Mouse (Mus musculus): ENCODE measurements around the gene Hdac6. TPM values are rescaled to one million over a fixed set of nuclear protein-coding genes. Genes with fewer than 3 reads are reported as not detected.

Gene Hdac6
- 39.6 and 52.8 TPM in 2 replicates for polyA plus RNA-seq (2016; fragmentation: Nextera tagmentation; extraction: Ambion mirVana)

DNA sequence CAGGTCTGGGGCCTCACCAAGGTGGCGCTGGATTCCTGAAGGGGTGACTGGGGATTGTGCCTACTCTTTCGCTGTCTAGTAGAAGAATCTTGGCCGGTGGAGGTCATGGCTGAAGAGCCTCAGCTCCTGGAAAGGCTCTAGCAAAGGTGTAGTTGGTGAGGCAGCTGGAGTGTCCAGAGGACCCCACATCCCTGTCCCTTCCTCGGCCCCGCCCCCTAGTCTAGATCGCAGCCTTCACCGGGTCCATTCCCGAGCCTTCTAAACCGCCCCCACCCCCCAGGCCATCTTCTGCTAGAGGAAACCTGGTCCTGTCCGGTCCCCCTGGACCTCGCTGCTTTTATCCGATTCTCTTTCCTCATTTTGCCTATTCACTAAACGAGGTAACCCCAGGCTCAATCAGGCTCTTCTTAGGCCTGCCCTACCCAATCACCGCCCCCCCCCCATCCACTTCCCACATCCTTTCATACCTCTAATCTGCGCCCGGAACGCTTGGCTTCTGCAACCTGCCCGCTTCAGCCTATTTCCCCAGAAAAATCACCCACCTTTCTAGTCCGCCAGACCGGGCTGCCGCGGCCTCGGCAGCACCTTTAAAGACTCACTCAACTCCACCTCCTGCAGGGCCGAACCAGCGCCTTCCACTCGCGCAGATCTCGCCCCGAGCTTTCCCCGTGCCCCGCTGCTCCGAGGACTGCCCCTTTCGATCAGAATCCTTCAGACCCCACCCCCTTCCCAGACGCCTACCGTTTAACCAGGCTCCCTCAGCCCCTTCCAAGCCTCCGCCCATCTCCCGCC lies at the start of gene Hdac6:
Gene Hdac6 (minus strand): TSS at position 782 of the 792 bp plus-strand sequence.
- H3K27me3 ChIP-seq (ENCODE audit: low read depth, poor library complexity, severe bottlenecking): no peaks in the 10 kb centered on the region
- H3K36me3 ChIP-seq: 0 out of 2 replicates have a peak, but pooled peaks cover 4% of the 10 kb centered on the region
- peak within 1 kb of the TSS; percentile 85 for H3K27ac ChIP-seq
- 17% methylated on average over 36 of the region's 37 CpGs for WGBS
- DNase-seq (ENCODE audit: low spot score): peak; percentile 46
- H3K9me3 ChIP-seq (replicated peaks): no peaks in the 10 kb centered on the region
- no peaks in the 10 kb centered on the region for H3K4me1 ChIP-seq
- H3K4me3 ChIP-seq: peak within 1 kb of the TSS; percentile 57

- DNase-seq (ENCODE audit: low spot score): no peak
- no peaks in the 10 kb centered on the region for H3K27me3 ChIP-seq (ENCODE audit: low read depth, poor library complexity, severe bottlenecking)
- 69% methylated on average over 10 of the region's 10 CpGs for WGBS
Measured at GRCm38 (mm10) chrX:7993068-7993735, 45.5 kb upstream of the Hdac6 start.

DNA sequence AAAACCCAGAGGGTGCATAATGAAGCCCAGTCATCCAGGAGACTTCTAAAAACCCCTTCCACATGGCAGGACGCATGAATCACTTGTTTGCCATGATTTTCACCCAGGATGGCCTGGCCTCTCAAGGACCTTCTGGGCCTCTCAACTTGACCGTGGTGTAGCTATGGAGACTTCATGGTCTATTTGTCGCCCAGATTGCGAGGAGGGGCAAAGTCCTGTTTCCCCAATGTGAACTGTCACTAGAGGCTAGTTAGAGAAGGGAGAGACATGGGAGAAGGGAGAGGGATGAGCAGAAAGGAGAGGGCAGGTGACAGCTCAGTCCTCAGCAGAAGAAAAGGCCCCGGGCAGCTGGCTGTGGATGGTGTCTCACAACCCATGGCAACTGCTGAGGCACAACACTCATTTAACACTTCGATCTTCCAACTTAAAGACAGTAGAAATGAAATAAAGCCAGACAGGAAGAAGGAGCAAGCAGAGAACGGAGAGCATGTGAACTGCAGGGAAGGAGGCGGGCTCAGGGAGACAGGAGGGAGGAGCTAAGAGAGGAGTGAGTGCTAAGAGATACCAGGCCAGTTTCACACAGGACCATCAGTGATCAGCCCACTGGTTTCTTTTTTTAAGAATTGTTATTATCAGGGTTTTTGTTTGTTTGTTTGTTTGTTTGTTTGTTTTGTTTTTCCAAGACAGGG lies 44.8 kb upstream of the Hdac6 start:
- Histone ChIP-seq H3K9me3 (replicated peaks) (no peaks in the 10 kb centered on the region), H3K27me3 (ENCODE audit: low read depth, poor library complexity, severe bottlenecking) (no peaks in the 10 kb centered on the region), H3K36me3 (no peaks in the 10 kb centered on the region), H3K4me3 (no peak overlapping the region), H3K27ac (no peak overlapping the region), H3K4me1 (no peaks in the 10 kb centered on the region)
- DNase-seq (ENCODE audit: low spot score): no peak
- WGBS: 62% methylated on average over 8 of the region's 8 CpGs

More at GRCm38 (mm10) chrX:7993068-7993735, 45.5 kb upstream of the Hdac6 start:
- Histone ChIP-seq H3K9me3 (replicated peaks) (no peaks in the 10 kb centered on the region), H3K27ac (no peak overlapping the region), H3K36me3 (no peaks in the 10 kb centered on the region), H3K4me3 (no peak overlapping the region), H3K4me1 (no peaks in the 10 kb centered on the region)

GRCm38 (mm10) chrX:7981368-7981767 lies 33.7 kb upstream of the Hdac6 start:
- Histone ChIP-seq H3K9me3 (replicated peaks) (no peaks in the 10 kb centered on the region), H3K27ac (no peak overlapping the region), H3K36me3 (no peaks in the 10 kb centered on the region), H3K4me3 (no peak overlapping the region), H3K27me3 (ENCODE audit: low read depth, poor library complexity, severe bottlenecking) (no peaks in the 10 kb centered on the region), H3K4me1 (no peaks in the 10 kb centered on the region)
- no peak for DNase-seq (ENCODE audit: low spot score)
- WGBS: 90% methylated on average over 7 of the region's 7 CpGs

GRCm38 (mm10) chrX:7977892-7978291 lies 30.2 kb upstream of the Hdac6 start, which contains the start of gene Gata1:
Gata1 (minus strand) TSS chrX:7978071.
- 92% methylated on average over 11 of the region's 11 CpGs for whole genome bisulfite sequencing

DNA sequence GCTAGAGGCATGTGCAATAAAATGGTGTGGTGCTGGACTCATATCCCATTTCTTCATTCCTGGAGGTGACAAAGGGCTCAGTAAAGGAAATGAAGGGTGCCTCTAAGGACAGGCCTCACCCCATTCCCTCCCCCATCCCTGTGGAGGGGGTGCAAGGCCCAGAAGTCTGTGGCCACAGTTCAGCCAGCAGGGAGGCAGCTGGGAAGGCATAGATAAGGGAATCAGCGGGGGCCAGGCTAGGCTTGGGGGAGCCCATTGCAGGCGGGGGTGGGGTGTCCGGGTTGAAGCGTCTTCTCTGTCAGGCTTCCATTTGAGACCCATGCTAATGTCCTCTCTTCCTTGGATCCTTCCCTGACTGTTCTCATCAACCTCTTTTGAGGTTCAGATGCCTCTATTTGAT lies 23.6 kb upstream of the Hdac6 start:
- WGBS: 63% methylated on average over 4 of the region's 4 CpGs
- H3K4me1 ChIP-seq: no peaks in the 10 kb centered on the region
- H3K36me3 ChIP-seq: no peaks in the 10 kb centered on the region
- no peaks in the 10 kb centered on the region for H3K9me3 ChIP-seq (replicated peaks)
- no peaks in the 10 kb centered on the region for H3K27me3 ChIP-seq (ENCODE audit: low read depth, poor library complexity, severe bottlenecking)
- DNase-seq (ENCODE audit: low spot score): no peak
- no peak overlapping the region for H3K4me3 ChIP-seq
- no peak overlapping the region for H3K27ac ChIP-seq

More at GRCm38 (mm10) chrX:7977892-7978291, 30.2 kb upstream of the Hdac6 start, which contains the start of gene Gata1:
- H3K9me3 ChIP-seq (replicated peaks): no peaks in the 10 kb centered on the region
- no peak for DNase-seq (ENCODE audit: low spot score)
- no peaks in the 10 kb centered on the region for H3K36me3 ChIP-seq
- no peak within 1 kb of the TSS for H3K27ac ChIP-seq
- no peak within 1 kb of the TSS for H3K4me3 ChIP-seq
- no peaks in the 10 kb centered on the region for H3K4me1 ChIP-seq
- no peaks in the 10 kb centered on the region for H3K27me3 ChIP-seq (ENCODE audit: low read depth, poor library complexity, severe bottlenecking)

DNA sequence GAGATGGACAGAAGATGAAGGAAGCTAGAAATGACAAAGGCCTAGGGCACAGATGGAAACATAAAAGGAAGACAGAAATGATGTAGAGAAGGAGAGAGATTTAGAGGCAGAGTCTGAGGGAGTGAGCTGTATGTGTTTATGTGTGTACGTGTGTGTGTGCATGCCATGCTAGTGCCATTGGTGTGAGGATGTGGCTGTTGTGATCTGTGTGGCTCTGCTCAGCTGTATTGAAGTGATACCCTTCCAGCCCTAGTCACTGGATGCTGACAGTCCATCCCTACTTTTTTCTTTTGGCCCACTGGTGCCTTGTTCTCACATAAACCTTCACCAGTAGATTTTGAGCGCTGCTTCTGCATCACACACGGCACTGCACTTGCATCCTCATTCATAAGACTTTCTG lies 21.2 kb upstream of the Hdac6 start:
- Histone ChIP-seq H3K9me3 (replicated peaks) (no peaks in the 10 kb centered on the region), H3K4me3 (no peak overlapping the region), H3K27me3 (ENCODE audit: low read depth, poor library complexity, severe bottlenecking) (no peaks in the 10 kb centered on the region), H3K4me1 (no peaks in the 10 kb centered on the region), H3K36me3 (no peaks in the 10 kb centered on the region), H3K27ac (no peak overlapping the region)
- WGBS: 87% methylated on average over 3 of the region's 3 CpGs
- DNase-seq (ENCODE audit: low spot score): no peak

GRCm38 (mm10) chrX:7968226-7968625 lies 20.5 kb upstream of the Hdac6 start:
- no peak for DNase-seq (ENCODE audit: low spot score)
- H3K4me1 ChIP-seq: no peaks in the 10 kb centered on the region
- no peak overlapping the region for H3K4me3 ChIP-seq
- no peaks in the 10 kb centered on the region for H3K36me3 ChIP-seq
- H3K27me3 ChIP-seq (ENCODE audit: low read depth, poor library complexity, severe bottlenecking): no peaks in the 10 kb centered on the region
- H3K9me3 ChIP-seq (replicated peaks): no peaks in the 10 kb centered on the region
- no peak overlapping the region for H3K27ac ChIP-seq
- WGBS: 89% methylated on average over 8 of the region's 8 CpGs

DNA sequence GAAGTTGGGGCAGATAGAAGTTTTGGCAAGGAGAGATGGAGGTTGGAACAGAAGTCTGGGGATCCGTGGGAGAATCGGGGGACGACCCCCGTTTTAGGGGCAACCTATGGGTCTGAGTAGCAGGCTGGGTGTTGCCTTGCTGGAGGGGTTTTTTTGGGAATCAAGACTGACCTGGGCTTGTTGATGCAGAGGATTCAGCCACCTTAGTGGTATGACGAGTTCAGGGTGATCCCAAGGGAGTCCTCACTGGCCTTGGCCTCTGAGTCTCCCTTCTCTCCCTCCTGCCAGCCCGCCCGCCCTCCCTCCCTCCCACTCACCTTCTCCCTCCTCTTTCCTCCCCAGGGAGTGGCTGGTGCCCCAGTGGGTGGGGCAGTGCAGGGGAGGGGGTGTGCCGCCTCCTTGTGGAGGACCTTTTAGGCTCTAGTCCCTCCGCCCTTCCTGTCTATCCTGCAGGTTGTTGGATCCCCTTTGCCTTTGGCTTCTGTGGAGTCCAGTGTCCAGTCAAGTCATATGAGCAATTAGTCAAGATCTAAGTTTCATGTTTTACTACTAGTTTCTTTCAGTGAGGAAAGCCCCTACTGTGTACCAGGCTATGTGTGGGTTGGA lies 20.0 kb upstream of the Hdac6 start:
- Histone ChIP-seq H3K9me3 (replicated peaks) (no peaks in the 10 kb centered on the region), H3K27ac (no peak overlapping the region), H3K27me3 (ENCODE audit: low read depth, poor library complexity, severe bottlenecking) (no peaks in the 10 kb centered on the region), H3K4me3 (no peak overlapping the region), H3K36me3 (no peaks in the 10 kb centered on the region), H3K4me1 (no peaks in the 10 kb centered on the region)
- no peak for DNase-seq (ENCODE audit: low spot score)
- 75% methylated on average over 7 of the region's 9 CpGs for WGBS

- no peaks in the 10 kb centered on the region for H3K9me3 ChIP-seq (replicated peaks)
- H3K4me1 ChIP-seq: no peaks in the 10 kb centered on the region
- no peaks in the 10 kb centered on the region for H3K27me3 ChIP-seq (ENCODE audit: low read depth, poor library complexity, severe bottlenecking)
- H3K36me3 ChIP-seq: no peaks in the 10 kb centered on the region
- 76% methylated on average over 4 of the region's 4 CpGs for WGBS
- no peak for DNase-seq (ENCODE audit: low spot score)
- H3K27ac ChIP-seq: no peak overlapping the region
- no peak overlapping the region for H3K4me3 ChIP-seq
Measured at GRCm38 (mm10) chrX:7966161-7966560, 18.5 kb upstream of the Hdac6 start.

DNA sequence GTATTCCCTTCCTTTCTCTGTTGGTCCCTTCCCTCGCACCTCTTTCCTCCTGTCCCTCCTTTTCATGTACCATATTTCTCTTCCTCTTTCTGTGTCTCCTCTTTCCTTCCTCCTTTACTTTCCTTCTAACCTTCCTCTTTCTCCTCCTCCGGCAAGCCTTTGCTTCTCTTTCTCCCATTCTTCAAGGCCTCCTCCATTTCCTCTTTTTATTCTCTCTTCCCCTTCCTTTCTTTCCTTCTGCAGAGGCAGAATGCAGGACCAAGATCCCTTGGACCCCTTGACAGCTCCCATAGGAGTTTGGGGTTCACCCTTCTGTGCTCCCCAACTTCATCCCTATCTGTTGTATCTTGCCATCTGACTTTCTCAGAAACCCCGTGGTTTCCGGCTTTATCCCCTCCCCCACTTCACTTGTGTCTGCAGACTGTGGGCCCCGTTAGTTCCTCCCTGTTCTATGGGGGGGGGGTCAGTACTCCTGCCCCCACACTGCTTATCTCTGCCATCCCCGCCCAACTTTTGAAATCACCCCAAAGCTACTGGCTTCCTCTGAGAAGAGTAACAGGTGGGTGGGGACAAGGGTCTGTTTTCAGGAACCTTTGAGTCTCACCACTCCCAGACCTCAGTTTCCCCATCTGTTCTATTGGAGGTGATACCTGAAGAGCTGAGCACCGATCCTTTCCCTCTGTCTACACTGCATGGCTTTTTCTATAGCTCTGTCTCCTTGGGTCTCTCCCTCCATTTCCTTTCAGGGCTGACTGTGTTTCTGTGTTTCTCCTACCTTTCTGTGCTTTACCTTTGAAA lies 16.3 kb upstream of the Hdac6 start:
- Histone ChIP-seq H3K27me3 (ENCODE audit: low read depth, poor library complexity, severe bottlenecking) (no peaks in the 10 kb centered on the region), H3K9me3 (replicated peaks) (no peaks in the 10 kb centered on the region), H3K36me3 (no peaks in the 10 kb centered on the region), H3K4me3 (no peak overlapping the region), H3K27ac (no peak overlapping the region), H3K4me1 (no peaks in the 10 kb centered on the region)
- 77% methylated on average over 7 of the region's 7 CpGs for WGBS
- DNase-seq (ENCODE audit: low spot score): no peak

DNA sequence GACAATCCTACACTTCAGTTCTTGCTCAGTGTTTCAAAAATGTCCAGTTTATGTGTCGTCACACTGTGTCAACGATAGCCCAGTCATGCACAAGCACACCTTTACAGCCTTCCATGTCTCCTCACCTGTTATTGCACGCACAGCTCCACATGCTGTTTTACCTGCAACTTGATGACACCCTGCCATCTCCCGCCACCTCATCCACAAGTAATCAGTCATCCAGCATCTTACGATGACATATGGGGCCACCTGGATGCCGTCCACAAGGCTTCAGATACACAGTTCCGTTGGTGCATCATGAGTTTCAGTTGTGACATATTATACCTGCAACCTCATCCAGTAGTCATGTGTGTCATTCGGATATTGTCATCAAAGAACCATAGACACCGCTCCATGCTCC lies 11.2 kb upstream of the Hdac6 start:
- no peaks in the 10 kb centered on the region for H3K36me3 ChIP-seq
- H3K4me3 ChIP-seq: no peak overlapping the region
- H3K4me1 ChIP-seq: no peaks in the 10 kb centered on the region
- H3K27ac ChIP-seq: no peak overlapping the region
- 92% methylated on average over 9 of the region's 9 CpGs for WGBS
- H3K9me3 ChIP-seq (replicated peaks): no peaks in the 10 kb centered on the region
- no peak for DNase-seq (ENCODE audit: low spot score)
- H3K27me3 ChIP-seq (ENCODE audit: low read depth, poor library complexity, severe bottlenecking): no peaks in the 10 kb centered on the region
